Mouse (Mus musculus) frontal cortex, adult (tissue): ENCODE measurements around the gene 1700030K09Rik.

Experiments used
- ATAC-seq: cut with Nextera tagmentation; 2 replicates; pipeline ENCODE4 v1.9.2; 2017; ENCODE audit warnings: mild to moderate bottlenecking, moderate library complexity, mixed read lengths; ENCODE audit not compliant: low TSS enrichment

1700030K09Rik gene

DNA sequence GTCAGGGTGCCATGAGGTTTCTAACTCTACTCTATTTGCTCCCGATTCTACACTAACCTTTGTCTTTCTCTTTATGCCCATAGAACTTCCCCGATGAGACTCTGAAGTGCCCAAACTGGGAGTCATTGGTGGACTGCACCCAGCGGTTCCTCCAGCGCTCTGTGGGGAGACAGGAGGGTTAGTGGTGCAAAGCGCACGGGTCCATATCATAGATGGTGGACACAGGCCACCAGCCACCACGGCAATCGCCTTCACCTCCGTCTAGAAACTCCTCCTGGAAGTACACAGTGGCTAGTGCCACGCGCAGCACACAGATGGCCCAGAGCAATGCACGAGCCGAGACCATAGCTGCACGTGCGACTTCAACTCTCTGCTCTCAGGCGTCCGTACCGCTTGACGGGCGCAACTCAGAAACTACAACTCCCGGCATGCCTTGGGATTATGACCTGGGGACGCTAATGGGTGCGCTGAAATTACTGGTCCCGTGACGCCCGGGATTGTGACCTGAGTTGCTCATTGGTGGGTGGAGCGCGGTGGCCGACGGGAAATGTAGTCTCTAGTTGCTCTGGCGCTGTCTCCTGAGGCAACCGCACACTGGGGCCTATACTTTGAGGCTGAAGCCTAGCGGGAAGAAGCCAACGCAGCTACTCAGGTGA is at the start of gene 1700030K09Rik, which contains the start of gene Calr3:
Gene 1700030K09Rik (plus strand): TSS at position 543 of the 656 bp plus-strand sequence.
Gene Calr3 (minus strand): TSS at position 533 of the 656 bp plus-strand sequence.
- ATAC-seq, result peak; percentile 99

DNA sequence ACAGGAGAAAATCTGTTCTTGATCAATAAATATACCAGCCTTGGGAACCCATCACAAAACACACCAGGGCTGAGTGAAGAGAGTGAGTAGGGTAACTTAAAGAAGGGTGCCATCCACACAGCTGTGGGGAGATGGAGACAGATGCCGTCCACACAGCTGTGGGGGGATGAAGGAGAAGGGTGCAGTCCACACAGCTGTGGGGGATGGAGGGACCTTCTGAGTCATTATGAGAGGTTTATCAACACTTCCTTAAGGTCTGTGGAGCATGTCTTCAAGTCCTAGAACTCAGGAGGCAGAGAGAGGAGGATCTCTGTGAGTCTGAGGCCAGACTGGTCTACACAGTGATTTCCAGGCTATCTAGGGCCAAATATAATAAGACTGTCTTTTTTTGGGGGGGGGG is 42.3 kb upstream of the 1700030K09Rik start:
- ATAC-seq, result no peak

DNA sequence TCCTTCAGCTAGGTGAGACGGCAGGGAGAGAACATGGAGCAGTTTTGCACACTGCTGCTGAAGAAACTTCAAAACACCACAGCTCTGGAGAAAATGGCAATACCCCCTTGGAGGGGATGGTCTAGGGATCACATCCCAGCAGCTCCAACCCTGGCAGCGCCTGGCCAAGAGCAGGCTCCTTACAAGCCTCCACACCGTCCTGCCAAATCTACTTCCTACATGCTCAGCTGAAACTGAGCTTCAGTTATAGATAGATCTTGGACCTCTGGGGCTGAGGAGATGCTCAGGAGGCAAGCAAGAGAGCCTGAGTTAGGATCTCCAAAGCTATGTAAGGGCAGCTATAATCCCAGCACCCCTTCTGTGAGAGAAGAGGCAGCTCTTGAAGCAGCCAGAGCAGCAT is 40.7 kb upstream of the 1700030K09Rik start:
- ATAC-seq, result peak; percentile 41; the same call in 1 of the 2 replicates

DNA sequence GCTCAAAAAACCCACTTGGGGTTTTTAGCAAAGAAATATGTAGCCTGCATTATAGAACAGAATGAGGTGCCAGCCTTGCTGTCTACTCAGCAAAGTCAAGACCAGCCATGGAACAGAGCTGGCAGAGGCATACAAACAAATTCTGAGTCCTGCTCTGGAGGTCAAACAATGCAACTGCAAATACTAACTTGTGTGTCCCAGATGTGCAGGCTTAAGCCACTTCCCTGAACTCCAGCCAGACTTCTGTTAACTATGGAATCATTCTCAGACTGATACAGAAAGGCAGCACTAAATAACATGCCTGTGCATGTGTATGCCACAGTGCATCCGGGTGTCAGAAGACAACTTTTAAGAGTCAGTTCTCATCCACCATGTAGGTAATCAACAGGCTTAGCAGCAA is 35.8 kb upstream of the 1700030K09Rik start:
- no peak for ATAC-seq

DNA sequence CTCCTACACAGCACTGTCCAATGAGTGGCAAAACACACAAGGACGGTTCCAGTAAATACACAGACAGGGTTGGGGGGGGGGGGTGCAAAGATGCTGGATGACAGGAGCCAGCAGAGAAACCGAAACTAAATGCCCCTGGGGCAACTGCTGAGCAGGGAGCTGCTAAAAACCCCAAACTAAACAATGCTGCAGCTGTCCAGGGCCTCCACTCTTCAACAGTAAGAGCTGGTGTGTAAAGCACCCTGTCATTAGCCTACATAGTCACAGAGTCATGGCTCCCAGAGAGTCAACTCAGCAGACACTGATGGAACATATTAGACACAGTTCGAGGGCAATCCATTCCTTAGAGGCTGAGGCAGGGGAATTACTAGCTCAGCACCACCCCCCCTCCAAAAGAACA is 34.2 kb upstream of the 1700030K09Rik start:
- ATAC-seq, result no peak

DNA sequence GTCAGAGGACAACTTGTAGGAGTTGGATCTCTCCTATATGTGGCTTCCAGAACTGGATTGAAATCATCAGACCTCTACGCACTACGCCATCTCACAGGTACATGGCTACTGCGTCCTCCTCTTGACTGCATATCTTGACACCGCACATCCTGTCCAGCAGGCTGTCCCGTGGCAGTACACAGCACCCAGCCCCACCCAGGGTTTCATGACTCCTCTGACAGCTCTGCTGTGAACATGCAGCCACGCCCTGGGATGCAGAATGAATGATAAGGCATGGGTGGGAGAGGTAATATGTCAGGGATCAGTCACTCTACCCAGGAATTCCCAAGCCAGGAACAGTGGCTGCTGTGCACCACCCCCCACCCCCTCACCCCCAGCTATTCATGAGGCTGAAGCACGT is 29.8 kb upstream of the 1700030K09Rik start:
- no peak for ATAC-seq

DNA sequence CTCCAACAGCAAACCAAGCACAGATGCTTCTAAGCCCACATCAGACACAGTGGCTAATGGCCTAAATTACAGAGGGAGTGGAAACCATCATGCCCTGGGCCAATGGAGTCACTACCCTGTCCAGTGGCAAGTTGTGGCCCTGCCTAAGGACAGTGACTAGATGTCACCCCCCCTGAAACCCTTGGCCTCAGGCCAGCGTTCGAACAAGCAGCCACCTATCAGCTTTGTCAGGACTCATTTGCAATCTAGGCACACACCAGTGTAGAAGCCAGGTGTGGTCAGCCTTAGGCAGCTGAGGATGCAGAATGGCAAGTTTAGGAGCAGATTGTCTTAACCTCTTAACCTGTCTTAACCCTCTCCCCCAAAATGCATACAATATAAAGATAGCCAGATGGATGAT is 28.4 kb upstream of the 1700030K09Rik start:
- ATAC-seq, result no peak

DNA sequence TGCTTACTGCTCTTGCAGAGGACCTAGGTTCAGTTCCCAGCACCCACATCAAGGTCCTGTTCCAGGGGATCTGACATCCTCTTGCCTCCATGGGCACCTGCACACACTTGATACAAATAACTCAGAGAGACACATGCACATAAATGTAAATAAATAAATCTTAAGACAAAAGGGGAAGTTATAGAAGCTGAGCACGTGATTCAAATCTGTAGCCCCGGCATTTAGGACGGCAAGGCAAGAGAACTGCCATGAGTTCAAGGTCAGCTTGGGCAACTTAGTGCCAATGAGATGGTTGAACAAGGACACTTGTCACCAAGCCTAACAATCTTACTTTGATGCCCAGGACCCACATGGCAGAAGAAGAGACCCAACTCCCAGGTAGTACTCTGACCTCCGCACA is 25.6 kb upstream of the 1700030K09Rik start:
- ATAC-seq, result no peak

DNA sequence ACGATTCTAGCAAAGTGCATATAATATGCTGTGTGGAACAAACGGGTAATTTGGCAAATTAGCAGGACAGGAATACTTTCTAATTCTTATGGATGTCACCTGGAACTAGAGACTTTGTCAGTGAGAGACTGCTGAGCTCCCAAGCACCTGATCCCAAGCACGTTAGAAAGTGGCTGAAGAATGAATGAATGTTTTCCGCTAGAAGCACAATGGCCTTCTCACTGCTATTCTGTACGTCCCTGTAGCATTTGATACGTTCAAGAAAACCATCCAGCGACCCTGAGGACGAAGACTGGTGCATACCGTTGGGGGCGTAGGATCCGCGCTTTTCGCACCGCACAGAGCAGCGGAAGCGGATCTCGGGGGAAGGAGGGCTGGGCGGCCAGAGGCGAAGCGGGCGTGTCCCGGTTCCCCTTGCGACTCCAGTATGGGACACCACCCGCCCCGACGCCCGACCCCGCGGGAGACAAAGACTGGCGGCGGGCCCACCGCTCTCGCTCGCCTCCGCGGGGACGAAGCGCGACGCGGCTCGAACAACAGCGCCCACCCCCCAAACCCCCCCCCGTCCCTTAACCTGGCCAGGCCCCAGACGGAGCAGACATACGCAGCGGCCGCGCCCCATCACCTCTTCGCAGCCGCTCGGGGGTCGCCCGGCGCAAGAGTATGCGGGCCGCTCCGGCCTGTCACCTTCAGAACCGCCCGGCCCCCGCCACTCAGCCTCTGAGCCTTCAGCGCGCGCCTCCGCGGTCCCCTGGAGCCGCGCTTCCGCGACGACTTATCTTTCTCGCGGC is 22.9 kb upstream of the 1700030K09Rik start:
- no peak for ATAC-seq

DNA sequence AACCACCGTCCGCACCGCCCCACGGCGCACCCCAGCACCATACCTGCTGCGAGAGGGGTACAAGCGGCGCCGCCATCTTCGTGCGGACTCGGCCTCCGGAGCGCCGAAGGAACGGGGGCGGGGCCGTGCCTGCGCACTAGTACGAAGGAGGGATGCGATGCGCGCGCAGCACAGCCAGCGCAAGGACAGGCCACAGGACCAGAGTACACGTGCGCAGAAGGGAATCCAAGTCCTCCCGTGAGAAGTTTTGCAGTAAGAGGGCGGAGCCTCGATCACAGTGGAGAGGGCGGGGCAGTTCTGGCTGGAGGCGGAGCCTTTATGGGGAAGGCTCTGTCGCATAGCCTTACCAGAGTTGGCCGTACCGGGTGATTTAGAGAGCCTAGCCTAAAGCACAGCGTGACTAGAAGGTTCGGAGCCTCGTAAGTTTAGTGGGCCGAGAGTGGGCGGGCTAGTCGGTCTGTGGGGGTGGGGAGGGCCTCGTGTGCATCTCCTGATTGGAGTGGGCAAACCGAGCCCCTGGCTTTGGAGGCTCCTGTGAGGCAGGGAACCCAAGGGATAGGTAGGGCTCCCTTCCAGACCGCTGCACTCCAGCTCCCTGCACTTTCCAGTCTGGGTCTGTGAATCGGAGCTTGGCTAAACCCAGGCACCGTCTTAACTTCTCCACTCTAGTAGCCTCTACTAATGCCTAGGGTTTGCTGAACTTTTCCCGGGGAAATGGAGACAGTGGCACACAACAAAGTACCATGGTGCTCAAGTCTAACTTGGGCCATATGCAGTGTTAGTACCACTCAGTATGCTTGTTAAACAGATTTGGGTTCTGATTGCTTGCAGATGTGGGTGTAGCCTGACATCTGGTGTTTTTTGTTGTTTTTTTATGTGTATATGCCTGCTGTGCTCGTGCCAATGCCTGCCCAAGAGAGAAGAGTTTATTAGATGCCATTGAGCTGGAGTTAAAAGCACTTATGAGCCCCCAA is 22.0 kb upstream of the 1700030K09Rik start, which contains the start of gene Eps15l1:
Gene Eps15l1 (minus strand): TSS at position 99 of the 974 bp plus-strand sequence.
- ATAC-seq, result peak; percentile 90

DNA sequence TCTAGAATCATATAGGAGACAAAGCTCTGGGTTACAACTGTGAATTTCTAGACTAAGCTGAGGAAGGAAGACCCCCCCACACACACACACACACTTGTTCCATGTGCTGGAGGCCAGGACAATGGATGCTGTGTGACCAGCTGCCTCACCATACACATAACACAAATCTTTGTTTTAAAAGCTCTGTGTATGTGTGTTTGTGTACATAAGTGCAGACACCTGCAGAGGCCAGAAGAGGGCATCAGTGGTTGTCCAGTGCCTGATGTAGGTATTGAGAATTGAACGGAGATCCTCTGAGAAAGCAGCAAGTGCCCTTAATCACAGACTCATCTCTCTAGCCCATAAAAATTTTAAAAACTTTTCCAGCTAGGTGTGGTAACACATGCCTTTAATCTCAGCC is 20.8 kb upstream of the 1700030K09Rik start:
- ATAC-seq, result no peak

DNA sequence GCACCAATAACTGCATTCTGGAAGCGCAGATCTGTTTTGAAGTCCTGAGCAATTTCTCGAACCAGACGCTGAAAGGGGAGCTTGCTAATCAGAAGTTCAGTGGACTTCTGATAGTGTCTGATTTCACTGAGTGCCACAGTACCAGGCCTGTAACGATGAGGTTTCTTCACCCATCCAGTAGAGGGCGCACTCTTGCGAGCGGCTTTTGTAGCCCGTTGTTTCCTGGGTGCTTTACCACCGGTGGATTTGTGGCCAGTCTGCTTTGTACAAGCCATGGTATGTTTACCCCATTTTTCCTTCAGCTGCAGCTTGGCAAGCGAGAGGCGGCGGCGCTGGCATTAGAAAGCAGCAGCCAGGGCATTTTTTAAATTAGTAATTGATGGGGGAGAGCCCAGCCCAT is 14.0 kb upstream of the 1700030K09Rik start:
- ATAC-seq, result no peak

DNA sequence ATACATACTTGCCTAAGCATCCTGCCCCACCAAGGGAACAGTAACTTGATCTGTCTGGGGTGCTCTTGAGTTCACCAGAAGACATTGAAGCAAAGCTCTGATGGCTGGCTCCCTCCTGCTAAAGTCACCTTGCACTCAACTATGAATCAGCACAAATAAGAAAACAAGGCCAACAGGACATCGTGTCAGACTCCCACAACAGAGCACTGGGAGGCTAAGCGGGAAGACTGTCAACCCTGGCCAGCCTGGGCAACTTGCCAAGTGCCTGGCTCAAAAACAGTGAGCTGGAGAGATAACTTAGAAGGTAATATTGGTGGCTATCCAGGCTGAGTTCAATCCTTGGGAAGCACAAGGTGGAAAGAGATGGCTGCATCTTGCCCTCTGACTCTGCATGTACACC is 8.7 kb upstream of the 1700030K09Rik start:
- ATAC-seq, result no peak

DNA sequence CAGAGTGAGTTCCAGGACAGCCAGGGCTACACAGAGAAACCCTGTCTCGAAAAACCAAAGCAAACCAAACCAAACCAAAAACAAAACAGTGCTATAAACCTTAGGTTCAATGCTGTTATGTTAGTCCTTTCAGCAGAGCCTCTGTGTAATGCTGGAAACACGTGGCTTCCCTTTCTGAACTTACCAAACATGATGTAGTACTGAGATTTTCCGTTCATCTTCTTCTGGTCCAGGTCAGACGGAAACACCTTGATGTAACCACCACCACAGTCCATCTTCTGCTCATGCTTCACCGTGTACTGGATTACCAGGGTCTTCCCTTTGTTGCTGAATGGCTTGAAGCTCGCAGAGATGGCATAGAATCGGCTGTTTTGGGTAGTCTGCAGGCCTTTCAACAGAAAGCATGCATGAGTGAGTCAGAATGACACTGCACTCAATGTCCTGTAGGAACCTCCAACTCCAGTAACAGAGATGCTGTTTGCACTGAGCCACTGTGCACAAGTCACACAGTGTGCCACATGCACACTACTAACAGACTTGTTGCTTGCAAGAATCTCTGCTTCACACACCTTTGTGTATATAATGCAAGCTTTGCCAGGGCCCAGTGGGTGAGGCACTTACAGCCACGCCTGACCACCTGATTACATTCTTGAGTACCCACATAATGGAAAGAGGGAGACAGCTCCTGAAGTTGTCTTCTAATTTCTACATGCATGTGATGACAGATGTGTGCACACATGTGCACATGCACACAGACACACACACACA is 5.2 kb upstream of the 1700030K09Rik start:
- no peak for ATAC-seq

DNA sequence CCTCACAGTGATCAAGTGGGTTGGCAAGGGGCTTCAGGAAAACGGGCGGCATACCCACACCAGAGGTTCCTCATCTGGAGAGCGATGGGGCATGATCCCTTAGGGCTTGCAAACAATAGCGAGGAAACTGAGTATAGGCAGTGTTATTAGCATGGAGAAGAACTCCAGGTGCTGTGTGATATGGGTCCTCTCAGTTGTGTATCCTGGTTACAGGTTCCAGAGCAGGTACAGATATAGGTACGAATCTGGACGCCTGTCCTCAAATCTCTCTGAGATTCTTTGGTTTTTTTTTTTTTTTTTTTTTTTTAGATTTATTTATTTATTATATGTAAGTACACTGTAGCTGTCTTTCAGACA is 292 bp downstream of the 1700030K09Rik start:
- ATAC-seq, result peak; percentile 50

DNA sequence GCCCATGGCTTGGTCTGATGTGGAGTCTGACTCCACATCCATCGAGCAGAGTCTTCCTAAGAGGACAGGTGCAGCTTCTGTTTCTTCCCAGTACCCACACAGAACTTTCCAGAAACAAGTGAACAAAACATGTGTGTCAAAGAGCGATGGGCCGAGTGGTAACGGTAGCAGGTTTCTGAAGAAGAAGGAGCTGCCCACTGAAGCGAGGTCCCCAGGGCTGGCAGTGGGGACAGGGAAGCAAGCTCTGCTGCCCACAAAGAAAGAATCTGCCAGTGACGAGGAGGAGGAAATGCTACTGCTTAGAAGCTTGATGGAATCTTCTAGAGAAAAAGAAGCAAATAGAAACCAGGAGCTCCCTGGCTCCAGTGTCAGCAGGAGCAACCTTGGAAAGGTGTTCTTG is 1.4 kb downstream of the 1700030K09Rik start:
- ATAC-seq, result no peak

DNA sequence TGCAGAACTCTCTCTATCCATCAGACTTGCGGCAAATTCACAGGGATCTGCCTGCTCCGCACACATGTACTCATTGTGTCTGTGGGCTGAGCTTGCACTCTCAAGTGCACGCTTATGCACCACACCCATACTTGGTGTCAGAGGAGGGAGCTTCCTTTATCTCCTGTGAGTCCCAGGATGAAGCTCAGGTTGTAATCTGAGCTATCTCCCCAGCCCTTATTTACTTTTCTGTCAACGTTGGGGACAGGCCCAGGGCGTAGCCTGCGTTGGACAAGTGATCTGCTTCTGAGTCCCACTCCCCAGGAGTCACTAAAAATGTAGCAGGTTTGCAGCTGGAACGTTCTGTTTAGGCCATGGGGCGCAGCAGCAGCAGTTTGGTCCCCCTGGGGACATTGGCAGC is 7.8 kb downstream of the 1700030K09Rik start:
- ATAC-seq, result no peak

DNA sequence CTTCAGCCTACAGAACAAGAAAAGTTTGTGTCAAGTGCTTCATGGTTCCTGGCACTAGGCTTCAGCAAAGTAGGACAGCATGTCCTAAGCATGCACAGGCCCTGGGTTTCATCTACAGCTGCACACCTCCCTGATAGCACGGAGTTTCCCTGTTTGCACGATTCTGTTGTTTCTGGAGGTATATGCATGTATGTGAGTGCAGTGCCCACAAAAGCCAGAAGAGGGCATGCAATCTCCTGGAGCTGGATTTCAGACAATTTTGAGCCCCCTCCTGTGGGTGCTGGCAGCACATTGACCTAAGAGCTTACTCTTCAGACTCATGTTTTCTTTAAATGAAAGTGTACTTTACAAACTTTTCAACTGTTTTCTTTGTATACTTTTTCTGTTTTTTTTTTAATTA is 10.2 kb downstream of the 1700030K09Rik start:
- no peak for ATAC-seq

DNA sequence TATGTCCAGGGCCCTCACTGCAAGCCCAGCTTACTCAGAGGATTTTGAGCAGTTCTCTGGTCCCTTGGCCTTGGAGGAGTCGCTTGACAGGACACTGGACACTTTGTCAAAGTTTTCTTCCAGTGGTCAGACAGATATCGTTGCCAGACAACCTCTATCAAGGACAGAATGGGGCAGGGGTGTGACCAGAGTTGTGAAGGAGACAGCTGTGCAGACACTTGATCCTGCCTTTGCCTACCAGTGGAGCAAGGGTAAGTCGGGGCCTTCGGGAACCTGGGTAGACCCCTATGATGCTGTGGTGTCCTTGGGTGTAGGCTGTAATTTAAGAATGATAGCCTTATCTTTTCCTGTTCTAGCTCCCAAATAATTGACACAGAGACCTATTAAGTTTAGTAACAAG is 11.6 kb downstream of the 1700030K09Rik start:
- no peak for ATAC-seq

DNA sequence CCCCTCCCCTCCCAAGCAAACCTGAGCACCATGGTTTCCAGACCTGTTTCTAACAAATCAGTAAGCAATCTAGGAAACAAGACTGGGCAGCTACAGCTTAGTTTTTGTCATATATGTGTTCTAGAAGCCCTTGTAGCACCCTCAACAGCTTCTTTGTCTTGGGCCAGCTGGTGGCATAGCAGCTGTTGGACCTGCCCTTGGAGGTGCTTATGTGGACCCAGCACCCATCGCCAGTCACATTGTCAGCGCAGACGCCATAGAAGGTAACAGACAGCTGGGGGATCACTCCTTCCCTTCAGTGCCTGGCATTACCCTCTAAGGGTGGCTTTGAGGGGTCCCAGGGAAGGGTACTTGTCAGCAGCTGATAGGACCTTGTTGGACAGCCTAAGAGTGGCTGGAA is 14.1 kb downstream of the 1700030K09Rik start:
- no peak for ATAC-seq

DNA sequence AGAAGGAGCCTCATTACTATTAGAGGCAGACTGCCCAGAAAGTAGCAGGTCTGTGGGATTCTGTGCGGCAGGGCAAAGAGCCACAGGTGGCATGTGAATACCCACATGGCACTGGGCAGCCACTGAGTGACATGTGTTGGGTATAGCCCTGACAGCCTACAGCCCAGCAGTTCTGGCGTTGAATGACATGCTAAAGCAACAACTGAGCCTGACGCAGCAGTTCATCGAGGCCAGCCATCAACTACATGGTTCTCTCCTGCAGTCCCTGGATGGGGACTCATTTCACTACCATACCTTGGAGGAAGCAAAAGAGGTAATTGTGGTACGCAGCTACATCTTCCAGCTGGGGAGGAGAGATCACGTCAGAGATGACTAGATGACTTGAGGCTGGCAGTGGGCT is 14.8 kb downstream of the 1700030K09Rik start:
- no peak for ATAC-seq
